Mouse (Mus musculus): ENCODE data around the gene C1qtnf5.

- TF ChIP-seq POLR2A (IDR thresholded peaks at IDR 0.05; ENCODE audit: insufficient read depth, low read length) (peak; percentile 40), CTCF (IDR thresholded peaks at IDR 0.05; ENCODE audit: low read depth, low read length) (no peak), EP300 (IDR thresholded peaks at IDR 0.05; ENCODE audit: insufficient read depth, low read depth, low read length) (no peak)
These were observed 22.3 kb upstream of the C1qtnf5 start for GRCm38 (mm10) chr9:44084659-44085229.

All from ES-Bruce4 (cell line).